Mouse (Mus musculus) CD4-positive helper T cell, adult 2 months (primary cell): ENCODE measurements around the gene Flt4.

ENCODE experiments used
- DNase-seq: peaks from one replicate; pipeline ENCODE4 v3.0.0-alpha.2; 2012; ENCODE audit warnings: low read depth, missing footprints, low spot score

Flt4 gene

DNA sequence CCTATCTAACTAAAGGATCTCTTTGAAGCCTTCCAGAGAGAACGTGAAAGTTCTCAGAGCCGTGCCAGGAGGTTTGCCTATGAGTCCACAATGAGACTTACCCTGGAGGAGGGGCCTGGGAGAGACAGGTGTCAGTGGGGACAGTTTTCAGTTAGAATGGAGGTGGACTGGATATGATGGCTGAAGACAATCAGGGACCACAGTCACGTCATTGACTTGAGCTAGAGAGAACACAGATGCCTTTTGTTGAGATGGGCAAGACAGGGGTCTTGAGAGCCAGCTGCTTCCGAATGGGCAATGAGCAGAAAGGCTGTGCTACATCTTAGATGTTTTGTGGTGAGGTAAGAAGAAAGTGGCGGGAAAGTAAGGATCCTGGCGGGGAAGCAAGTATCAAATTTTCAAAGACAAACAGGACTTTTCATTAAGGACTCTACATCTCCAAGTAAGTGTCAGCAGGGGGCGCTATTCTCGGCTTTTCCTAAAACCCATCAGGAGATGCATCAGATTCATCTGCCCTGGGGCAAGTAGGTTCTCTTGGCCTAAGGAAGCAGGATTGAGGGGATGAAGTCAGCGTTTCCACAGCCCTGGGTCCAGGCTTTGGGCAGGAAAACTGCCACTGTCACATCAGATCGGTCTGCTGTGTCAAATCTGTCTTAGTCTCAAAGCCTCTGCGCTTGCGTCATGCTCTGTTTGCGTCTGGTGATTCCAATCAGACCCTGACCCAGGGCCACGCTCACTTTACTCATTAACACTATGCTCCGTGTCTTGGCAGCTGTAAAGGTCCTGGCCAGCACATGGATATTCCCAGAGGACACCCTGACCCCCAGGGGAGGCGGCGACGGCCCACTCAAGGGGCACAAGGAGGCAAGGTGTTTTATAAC is 41.3 kb downstream of the Flt4 start:
- peak; percentile 47 for DNase-seq

DNA sequence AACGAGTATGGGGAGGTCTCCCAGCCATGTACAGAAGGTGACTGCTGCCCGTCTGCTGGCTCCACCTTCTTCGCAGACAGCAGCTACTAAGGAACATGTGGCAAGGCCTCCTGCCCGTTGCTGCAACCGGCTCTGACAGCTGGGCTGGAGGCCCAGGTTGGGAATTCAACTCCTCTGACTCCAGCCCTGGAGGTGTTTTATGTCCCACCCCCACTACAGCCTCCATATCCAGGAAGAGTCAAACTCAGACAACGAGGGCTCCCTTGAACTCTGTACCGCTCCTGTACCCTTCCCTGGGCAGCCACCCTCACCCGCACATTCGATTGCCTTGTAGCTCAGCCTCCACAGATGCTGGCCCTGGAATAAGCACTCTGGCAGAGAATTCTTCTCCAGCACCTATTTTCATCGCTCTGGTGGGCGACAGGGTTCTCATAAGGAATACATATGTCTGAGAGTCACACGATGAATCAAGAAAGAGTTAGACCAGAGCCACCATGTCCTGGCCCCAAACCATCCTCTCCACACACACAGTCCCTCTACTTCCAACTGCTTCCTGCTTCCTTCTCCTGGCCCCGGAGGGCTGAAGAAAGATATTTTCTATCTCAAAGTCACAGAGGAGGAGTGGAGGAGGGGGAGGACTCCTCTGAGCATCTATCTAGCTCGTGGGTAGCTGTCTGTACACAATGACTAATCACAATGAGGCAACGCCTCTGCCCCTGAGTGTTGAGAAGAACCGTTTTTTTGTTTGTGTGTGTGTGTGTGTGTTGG is 42.1 kb downstream of the Flt4 start:
- DNase-seq, result no peak

DNA sequence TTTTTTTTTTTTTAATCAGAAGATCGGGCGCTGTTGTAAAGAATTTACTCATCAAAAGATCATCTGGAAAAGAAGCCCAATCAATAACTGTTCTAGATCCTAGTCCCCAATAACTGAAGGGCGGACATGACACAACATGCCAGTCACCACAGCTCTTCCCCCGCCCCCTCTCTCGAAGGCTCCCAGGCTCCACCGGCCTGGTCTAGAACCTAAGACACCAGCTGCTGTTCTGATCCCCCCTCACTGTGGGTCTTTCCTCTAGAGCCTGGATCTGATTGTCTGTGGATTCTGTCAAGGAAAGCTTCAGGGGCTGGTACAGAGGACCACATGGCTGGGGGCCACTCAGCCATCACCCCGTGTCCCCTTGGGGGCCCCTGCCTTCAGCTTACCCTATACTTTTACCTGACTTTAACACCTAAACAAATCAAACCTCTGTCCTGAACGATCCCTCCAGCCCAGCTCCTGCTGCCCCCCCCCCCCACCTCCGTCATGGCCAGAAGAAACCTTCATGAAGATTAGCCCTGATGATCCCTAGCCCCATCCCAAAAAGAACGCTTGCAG is 42.8 kb downstream of the Flt4 start:
- DNase-seq, result no peak

DNA sequence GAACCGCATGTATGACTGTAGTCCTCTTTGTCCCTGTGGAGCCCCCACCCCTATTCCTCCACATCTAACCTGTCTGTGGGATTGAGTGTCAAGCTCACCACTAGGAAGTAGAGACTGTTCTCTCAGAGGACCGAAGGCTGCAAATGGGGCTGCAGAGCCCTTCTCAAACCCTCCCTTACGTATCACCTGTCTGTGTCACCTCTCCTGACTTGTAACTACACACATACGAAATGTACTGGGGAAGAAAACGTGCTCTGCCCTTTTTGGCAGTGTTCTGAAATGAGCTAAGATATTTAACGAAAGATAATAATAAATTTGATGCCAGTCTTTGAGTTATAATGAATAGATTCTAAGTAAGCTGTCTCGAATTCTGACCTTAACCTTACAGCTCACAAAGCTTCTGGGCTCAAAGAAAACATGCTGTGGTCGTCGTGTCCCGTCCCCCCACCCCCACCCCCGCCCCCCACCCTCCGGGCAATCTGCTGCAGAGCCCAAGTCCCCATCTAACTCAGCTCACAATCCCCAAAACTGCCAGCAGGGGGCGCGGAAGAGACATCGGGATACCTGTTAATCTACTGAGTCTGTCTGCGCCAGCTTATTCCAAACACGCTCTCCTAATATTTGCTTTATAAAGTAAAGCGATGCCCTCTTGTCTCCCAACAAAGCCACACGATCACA is 43.5 kb downstream of the Flt4 start:
- DNase-seq, result peak; percentile 70

DNA sequence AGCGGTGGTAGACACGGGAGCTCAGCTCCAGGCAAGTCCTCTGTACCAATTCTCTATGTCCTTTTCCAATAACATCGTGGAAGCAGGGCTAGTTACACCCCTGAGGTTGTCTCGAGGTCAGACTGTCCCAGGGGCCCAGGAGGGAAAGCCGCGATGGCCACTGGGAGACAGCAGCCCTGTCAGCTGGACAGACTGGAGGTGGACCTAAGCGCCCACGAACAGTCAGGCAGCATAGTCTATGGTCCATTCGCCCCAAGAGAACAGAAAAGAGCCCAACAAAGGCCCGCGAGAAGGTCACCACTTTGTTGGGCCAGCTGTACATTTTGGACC is 44.0 kb downstream of the Flt4 start:
- DNase-seq, result no peak

DNA sequence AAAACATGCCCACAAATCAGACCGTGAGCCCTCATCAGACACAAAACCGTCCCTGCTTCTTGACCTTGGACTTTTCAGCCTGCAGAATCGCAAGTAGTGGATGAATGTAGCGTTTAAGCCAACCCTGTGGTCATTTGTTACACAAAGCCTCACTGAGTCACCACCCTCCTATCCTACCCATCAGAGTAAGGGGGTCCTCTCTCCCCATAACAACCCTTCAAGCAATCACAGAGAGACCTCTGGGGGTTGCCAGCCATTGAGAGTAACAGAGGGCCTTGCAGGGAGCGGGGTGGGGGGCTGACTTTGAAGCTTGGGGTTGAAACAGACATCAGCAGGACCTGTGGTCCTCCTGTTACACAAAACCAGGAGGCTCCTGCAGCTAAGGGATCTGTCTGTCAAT is 45.6 kb downstream of the Flt4 start:
- DNase-seq, result no peak

DNA sequence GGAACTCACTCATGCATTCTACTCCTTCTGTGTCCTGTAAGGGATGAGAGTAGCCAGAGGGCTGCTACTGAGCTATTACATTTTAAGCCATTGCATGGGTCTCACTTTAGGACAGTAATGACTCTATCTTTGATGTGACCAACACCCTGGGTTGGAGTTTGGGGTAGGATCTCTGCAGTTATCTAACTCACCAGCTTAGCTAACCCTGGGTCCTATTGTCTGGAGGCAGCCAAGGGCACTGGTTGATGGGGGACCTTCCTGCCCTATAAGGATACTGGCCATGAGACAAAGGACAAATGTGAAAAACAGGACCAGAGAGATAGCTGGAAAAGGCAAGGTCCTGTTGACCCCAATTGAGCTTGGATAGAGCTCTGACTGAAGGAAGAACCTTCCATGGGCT is 46.4 kb downstream of the Flt4 start:
- DNase-seq, result no peak

DNA sequence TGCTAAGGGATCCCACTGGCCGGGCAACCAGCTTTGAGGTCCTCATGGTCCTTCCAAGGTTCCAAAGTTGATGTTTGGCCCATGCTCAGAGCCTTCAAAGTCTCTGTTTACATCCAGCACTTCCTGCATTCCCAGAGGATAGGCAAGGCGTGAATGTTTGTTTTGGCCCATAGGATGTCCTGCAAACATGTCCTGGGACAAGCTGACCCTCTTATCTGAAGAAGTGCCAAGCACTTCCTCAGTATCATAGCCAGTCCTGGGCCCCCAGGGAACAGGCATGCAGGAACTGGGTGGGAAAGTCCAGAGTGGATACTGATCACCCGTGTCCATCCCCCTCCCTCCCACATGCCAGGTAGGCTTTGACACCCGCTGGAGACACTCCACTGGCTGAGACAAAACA is 49.0 kb downstream of the Flt4 start:
- no peak for DNase-seq

DNA sequence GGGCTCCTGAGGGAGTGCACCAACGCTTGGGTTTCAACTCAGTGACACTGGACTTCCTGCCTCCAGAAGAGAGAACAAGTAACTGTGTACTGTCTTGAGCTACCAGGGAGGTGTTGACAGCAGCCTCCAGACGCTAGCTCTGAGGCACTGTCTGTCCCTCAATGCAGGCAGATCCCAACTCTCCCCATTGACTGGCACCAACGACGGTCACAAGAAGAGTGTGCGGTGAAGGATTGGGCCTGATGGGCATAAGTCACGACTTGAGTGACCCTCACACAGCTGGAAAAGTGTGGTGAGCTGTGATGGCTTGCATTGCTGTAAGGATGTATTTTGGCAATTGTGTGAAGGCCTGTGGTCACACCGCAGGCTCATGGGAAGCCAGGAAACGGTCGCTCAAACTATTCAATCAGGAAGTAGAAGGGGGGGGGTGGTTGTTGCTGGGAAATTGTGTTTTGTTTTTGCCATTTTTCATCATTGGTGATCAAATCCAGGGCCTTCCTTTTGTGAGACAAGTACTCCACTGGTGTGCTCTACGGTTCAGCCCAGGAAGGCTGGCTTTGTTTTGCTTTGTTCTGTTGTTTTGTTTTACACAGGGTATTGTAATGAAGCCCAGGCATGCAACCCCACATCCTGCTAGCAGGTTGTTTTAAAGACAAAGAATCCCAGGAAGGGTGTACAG is 49.9 kb downstream of the Flt4 start:
- peak; percentile 47 for DNase-seq

DNA sequence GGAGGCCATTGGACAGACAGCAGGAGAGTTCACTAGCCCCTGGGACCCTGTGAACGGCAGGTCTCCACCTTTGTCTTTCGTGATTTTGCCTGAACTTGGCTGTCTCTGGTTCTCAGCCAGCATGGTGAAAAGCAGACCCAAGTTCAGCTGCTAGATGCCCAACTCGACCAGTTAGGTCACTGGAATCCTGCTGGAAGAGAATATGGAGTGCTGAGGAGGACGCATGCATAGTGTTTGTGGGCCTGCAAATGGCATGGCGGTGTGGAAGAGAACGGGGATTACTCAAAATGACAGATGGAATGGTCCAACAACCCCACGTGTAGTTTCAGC is 50.4 kb downstream of the Flt4 start:
- no peak for DNase-seq

DNA sequence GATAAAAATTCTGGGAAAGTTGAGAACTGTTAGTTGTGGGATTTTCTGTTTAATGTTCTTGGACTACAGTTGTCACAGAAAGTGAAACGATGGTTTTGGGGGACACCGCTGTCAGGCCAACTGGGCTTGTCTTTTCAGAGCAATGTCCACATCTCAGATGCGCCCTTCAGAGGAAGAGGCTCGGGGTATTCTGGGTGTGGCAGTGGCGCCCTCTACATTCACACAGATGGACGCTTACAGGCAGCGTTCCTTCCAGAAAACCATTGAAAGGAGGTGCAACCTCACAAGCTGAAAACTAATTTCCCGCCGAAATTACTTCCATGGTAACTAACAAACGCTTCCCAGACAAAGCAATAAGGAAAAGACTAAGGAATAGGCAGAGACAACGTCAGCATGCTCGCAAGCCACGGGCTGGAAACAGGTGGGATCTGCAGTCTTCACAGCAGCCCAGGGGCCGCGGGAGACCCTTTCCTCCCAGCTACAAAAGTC is 53.3 kb downstream of the Flt4 start:
- no peak for DNase-seq

DNA sequence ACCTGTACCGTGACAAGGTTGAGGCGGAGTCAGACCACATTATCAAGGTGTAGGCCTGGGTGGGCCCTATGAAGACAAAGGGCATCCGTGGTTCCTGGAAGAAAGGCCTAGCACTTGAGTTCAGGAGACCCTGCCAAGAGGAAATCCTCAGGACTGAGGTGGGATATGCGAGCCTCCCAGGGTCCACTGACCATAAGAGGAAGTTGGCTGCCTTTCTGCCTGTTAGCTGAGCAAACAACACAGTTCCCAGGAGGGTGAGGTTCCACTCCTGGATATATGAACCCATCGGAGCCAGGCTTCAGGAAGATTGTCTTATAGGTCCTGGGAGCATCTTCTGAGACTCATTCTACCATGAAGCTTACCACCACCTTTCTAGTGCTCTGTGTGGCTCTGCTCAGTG is 54.2 kb downstream of the Flt4 start, which contains the start of gene Scgb3a1:
Gene Scgb3a1 (plus strand): TSS at position 301 of the 400 bp plus-strand sequence.
- no peak for DNase-seq

DNA sequence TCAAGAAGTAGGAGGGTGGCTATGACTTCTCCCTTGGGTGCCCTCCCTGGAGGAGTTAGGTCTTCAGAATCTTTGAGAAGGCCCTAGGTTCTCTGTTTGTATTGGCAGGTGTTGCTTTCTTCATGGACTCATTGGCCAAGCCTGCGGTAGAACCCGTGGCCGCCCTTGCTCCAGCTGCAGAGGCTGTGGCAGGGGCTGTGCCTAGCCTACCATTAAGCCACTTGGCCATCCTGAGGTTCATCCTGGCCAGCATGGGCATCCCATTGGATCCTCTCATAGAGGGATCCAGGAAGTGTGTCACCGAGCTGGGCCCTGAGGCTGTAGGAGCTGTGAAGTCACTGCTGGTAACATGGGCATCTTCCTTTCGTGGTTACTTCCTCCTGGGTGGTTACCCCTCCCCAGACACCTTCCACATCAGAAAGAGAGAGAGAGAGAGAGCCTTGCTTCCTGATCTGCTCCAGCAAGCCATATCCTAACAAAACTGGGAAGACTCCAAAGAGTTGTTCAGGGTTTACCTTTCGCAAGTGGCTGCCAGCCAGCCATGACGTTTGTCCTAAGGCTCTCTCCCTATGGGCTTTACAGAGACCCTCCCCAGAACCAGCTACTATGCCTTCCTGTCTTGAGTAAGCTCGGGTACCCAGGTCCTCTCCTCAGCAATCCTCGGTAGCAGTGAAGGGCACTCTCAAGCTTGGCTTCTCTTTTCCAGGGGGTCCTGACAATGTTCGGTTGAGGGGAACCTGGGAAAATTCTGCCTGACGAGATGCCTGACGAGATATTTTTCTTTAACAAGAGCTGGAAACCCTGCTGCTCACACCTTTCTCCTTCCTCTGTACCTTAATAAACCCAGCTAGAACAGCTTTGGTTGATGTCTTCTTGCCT is 55.4 kb downstream of the Flt4 start:
- DNase-seq, result no peak

DNA sequence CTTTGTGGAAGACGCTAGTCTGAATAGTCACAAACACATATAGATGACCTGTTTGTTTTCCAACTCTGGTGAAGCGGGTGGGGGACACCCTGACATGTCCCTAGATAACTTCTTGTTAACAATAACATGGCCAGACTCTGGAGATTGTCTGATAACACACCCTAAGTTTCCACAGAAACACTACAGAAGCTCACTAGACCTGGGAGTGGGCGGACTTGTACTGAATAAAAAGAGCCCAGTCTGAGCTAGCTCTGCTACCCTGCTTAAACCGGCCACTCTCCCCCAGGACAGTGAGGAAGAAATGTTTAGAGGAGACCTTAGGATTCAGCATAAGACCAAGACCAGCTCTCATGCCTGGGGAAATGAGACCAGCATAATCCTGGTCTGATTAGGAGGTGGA is 56.4 kb downstream of the Flt4 start:
- DNase-seq, result peak; percentile 15

DNA sequence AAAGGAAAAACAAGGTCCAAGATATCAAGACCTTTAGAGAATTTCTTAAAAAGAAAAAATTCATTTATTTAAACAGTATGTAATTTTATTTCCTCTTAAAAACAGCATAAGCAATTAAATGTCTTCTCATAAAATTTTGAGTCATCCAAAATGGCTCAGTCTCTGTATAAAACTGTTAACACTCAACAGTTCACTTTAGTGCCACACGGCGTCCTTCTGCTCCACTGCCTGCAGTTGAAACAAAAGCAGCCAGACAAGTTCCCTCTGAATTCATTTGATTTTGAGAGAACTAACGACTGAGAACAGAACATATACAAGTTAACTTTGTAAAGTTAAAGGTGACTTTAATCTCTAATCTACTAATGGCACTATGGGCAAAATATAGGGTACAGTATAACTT is 64.4 kb downstream of the Flt4 start:
- no peak for DNase-seq

DNA sequence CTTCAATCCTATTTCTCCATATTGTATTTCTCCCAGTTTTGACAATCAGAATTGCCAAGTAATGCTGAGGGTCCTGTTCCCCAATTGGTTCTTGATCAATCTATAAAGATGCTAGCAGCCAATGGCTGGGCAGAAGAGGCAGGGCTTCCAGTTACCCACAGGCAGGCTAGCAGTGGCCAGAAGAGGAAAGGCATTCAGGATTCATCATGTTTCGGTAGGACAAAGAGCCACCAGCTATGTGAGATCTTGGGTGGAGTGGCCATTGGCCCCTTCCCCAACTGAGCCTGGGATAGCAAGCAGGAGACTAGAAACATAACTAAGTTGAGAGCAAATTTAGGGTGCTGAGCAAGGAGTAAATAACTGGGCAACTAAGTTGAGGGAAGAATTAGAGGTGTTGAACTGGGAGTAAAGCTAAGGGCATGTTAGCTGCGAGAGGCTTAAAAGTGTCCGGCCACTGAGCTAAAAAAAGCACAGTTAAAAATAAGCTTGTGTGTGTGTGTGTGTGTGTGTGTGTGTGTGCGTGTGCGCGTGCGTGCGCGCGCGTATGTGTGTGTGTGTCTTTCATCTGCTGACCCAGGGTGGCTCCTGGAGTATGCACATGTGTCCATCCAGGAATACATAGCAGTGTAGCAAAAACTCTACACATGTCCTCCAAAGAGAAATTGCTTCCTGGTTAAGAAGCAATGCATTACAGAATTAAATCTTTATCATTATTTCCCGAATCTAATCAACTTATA is 75.3 kb downstream of the Flt4 start:
- no peak for DNase-seq

DNA sequence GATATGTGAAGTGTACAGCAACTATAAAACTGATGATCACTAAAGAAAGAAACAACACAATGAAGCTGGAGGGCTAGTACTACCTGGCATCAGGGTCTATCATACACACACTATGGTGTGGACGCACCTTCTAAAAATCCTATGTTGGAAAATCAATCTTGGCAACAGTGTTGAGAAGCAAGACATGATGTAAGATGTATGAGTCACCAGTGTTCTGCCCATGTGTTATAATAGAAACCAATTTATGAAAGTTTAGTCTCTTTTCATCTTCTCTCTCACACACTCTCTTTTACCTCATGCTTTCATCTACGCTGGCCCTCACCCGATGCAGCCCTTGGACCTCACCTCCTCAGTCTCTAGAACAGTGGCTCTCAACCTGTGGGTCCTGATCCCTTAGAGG is 86.0 kb downstream of the Flt4 start:
- DNase-seq, result no peak

DNA sequence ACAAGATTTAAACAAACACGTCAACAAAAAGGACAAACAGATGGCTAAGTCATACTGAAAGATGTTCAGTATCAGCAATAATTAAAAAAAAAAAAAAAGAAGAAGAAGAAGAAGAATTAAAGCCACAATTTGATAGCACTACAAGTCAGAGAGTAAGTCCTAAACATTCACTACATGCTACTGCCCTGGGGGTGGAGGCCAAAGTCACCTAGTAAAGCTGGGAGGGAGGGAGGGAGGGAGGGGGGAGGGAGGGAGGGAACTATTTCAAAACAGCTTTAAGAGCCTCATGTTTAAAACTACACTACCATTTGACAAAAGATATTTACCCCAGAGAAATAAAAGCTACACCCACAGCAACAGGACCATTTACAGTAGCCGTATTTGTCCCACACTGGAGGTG is 86.6 kb downstream of the Flt4 start:
- DNase-seq, result no peak

DNA sequence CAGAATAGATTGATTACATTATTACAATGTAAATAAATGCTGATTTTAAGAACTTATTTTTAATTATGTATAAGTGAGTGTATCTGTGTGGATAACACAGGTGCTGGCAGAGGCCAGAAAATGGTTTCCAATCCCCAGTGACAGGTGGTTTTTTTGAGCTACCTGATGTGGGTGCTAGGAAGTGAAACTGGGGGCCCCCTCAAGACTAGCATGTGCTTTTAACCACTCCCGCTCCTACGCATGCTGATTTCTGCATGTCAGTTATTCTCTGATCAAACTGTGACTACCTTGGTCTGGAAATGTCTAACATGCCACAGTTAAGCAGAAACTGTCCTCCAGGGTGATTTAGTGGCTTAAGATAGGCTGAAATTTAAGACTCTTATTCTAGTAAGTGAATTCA is 87.4 kb downstream of the Flt4 start:
- DNase-seq, result peak; percentile 39

DNA sequence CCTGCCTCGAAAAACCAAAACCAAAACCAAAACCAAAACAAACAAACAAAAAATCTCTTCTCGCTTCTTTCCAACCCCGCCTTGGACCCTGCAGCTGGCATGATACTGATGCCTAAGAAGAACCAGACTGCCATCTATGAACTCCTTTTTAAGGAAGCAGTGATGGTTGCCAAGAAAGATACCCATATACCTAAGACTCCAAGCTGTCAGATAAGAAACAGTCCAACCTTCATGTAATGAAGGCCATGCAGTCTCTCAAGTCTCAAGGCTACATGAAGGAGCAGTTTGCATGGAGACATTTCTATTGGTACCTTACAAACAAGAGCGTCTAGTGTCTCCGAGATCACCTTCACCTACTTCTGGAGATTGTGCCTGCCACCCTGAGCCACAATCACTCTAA is 88.7 kb downstream of the Flt4 start:
- no peak for DNase-seq
